Comparison of ENCODE assay signal across 8 mouse cellular contexts in the genomic region with DNA sequence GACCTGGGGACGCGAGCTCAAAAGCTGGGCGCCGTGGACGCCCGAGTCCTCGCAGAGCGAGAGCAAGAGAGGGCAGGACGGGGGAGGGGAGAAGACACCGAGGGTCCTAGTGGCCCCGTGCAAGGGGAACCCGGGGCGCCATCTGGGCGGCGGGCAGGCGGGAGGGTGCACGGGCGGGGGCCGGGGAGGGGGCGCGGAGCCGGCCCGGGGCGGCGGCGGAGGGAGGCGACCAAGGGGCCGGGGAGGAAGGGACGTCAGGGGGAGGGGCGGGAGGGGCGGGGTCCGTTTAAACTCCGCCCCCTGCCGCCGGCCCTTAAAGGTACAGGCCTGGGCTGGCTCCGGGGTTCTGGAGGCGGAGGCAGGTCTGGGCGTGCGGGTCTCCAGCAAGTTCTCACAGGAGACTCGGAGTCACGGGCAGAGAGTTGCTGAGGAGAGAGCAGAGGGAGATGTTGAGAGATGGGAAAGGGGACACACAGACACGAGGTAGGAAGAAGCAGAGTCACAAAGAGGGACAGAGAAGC. TPM values are rescaled to one million over a fixed set of nuclear protein-coding genes. Genes with fewer than 3 reads are reported as not detected.
DNase-seq lines count a peak whose midpoint lies in the region; ATAC-seq and TF ChIP-seq lines count a peak whose summit lies in the region.

Gene Mark4, minus strand, starts transcription at position 231 of the 521 bp plus-strand sequence.

- H3K9ac ChIP-seq in forebrain, postnatal 0 days, result peak within 1 kb of the TSS; percentile 82
- H3K9ac ChIP-seq in lung, embryonic 16.5 days (ENCODE audit: low read length), result peak within 1 kb of the TSS; percentile 90

- H3K4me3 ChIP-seq in G1E (ENCODE audit: low read depth, low read length), result peak within 1 kb of the TSS; percentile 81
- H3K4me3 ChIP-seq in forebrain, postnatal 0 days (ENCODE audit: low read depth, low read length), result peak within 1 kb of the TSS; percentile 97
- peak within 1 kb of the TSS; percentile 93 for H3K4me3 ChIP-seq in lung, embryonic 16.5 days (ENCODE audit: low read length)

- peak; percentile 97 for DNase-seq in G1E (ENCODE audit: low spot score)
- DNase-seq in cerebellum, adult 18-20 months, result peak; percentile 71 to 81
- DNase-seq in forebrain, postnatal 0 days, result peak; percentile 91
- DNase-seq in heart, postnatal 36 days, result peak; percentile 77 to 81
- DNase-seq in layer of hippocampus, adult 8-10 months (ENCODE audit: low spot score in 2 of 2), result peak in 1 of 2 experiments; percentile 65
- DNase-seq in ovary, postnatal 10 days (ENCODE audit: low spot score), result peak; percentile 69
- peak; percentile 70 to 79 for DNase-seq in thymus, postnatal 10 days (ENCODE audit: low spot score in 2 of 2)

- H3K27me3 ChIP-seq in G1E (ENCODE audit: insufficient read depth, low read length), result peaks cover 17% of the 10 kb centered on the region
- no peaks in the 10 kb centered on the region for H3K27me3 ChIP-seq in forebrain, postnatal 0 days (ENCODE audit: insufficient read depth, low read length)
- no peaks in the 10 kb centered on the region for H3K27me3 ChIP-seq in lung, embryonic 16.5 days (ENCODE audit: control insufficient read depth, insufficient read depth, low read depth, low read length)

- H3K4me1 ChIP-seq in G1E (ENCODE audit: insufficient read depth, low read depth, low read length), result peaks cover 52% of the 10 kb centered on the region
- H3K4me1 ChIP-seq in forebrain, postnatal 0 days (ENCODE audit: insufficient read depth), result peaks cover 16% of the 10 kb centered on the region
- H3K4me1 ChIP-seq in lung, embryonic 16.5 days (replicated peaks; ENCODE audit: control insufficient read depth, insufficient read depth, low read length), result peaks cover 18% of the 10 kb centered on the region

- no peaks in the 10 kb centered on the region for H3K9me3 ChIP-seq in G1E (replicated peaks)
- H3K9me3 ChIP-seq in forebrain, postnatal 0 days (ENCODE audit: low read length), result no peaks in the 10 kb centered on the region
- H3K9me3 ChIP-seq in lung, embryonic 16.5 days (ENCODE audit: control insufficient read depth, low read length), result no peaks in the 10 kb centered on the region

- H3K36me3 ChIP-seq in G1E (replicated peaks), result peaks cover 28% of the 10 kb centered on the region
- H3K36me3 ChIP-seq in forebrain, postnatal 0 days (ENCODE audit: insufficient read depth), result 0 out of 2 replicates have a peak, but pooled peaks cover 2% of the 10 kb centered on the region
- no peaks in the 10 kb centered on the region for H3K36me3 ChIP-seq in lung, embryonic 16.5 days (ENCODE audit: control insufficient read depth, insufficient read depth, low read length)

- no peak for TF ChIP-seq CTCF in G1E (IDR thresholded peaks at IDR 0.05; ENCODE audit: low read depth, low read length)
- TF ChIP-seq CTCF in forebrain, postnatal 0 days (IDR thresholded peaks at IDR 0.05; ENCODE audit: low read depth), result no peak

- peak within 1 kb of the TSS; percentile 85 for H3K27ac ChIP-seq in forebrain, postnatal 0 days (ENCODE audit: low read depth, low read length)
- peak within 1 kb of the TSS; percentile 70 for H3K27ac ChIP-seq in lung, embryonic 16.5 days (ENCODE audit: low read length)

- H3K4me2 ChIP-seq in forebrain, postnatal 0 days (ENCODE audit: low read depth), result peak within 1 kb of the TSS; percentile 93
- H3K4me2 ChIP-seq in lung, embryonic 16.5 days (ENCODE audit: low read depth, low read length), result peak within 1 kb of the TSS; percentile 89

- ATAC-seq in G1E (ENCODE audit: extremely low read depth, insufficient number of reproducible peaks, low FRiP score, poor library complexity, severe bottlenecking), result peak; percentile 64
- ATAC-seq in forebrain, postnatal 0 days, result peak; percentile 88
- peak; percentile 91 for ATAC-seq in lung, embryonic 16.5 days (ENCODE audit: low read depth)

- intact Hi-C loops in heart, postnatal 36 days (cut with DNase I), result loop anchor here (1.0 to 5.0 kb wide), 2 partner anchors 49 to 104 kb away; partner anchors contain the start of gene Ppp1r37

- WGBS in forebrain, postnatal 0 days, result 5% methylated on average over 31 of the region's 42 CpGs
- WGBS in lung, embryonic 16.5 days, result 1% methylated on average over 23 of the region's 42 CpGs

RNA-seq across cellular contexts. Expression of gene Mark4, which starts in this region (rescaled TPM):
- total RNA-seq in G1E (2014; fragmentation: Nextera tagmentation) (17.8 and 21.3 TPM in 2 replicates), G1E (2017) (2.7 and 4.3 TPM in 2 replicates)
- polyA plus RNA-seq in G1E (2012), result 34.7 and 46.5 TPM in 2 replicates
- total RNA-seq in forebrain, postnatal 0 days (2014; rRNA removed), result 46.7 and 47.1 TPM in 2 replicates
- 16.1 and 21.0 TPM in 2 replicates for polyA plus RNA-seq in forebrain, postnatal 0 days (2015; fragmentation: Nextera tagmentation; extraction: Ambion mirVana)
- 10 to 100 TPM; 25.7 to 27.2 TPM for total RNA-seq in heart, postnatal 36 days (2021)
- 100 to 1,000 TPM in 1 of 4 experiments, 10 to 100 TPM in 3; 87.6 to 103 (median 95.0) TPM for total RNA-seq in layer of hippocampus, adult 8-10 months (2022)
- 5.2 TPM in 2 replicates for polyA plus RNA-seq in lung, embryonic 16.5 days (2015; fragmentation: Nextera tagmentation; extraction: Ambion mirVana)
